Mouse (Mus musculus) erythroblast, embryonic 14.5 days (primary cell): ENCODE data around the gene Crocc2.

ENCODE experiments used
- GATA1 ChIP-seq: IDR thresholded peaks from 2 replicates; pipeline ENCODE4 v1.6.1; 2012; ENCODE audit warnings: low read length, inconsistent platforms, mixed read lengths
- TAL1 ChIP-seq: IDR thresholded peaks from 3 replicates; pipeline ENCODE4 v1.6.1; 2012; ENCODE audit warnings: low read length, inconsistent platforms, mixed read lengths

DNA sequence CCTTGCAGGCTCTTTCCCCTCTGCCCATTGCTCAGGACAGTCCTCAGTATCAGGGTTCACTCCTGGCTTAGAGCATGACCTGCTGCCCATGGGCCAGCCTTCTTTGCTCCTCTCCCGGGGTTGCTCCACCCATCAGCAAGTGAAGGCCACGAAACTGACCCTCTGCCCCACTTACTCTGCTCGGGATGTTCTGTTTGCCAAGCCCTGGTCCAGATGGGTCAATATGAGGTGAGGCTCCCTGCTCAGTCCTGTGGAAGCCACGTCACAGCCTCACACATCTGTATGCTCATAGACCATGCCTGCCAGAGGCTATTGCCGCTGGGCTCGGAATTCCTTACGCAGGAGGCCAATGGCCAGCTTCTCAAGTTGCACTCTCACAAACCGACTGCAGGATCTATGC, 40.3 kb upstream of the Crocc2 start:
- TF ChIP-seq GATA1 (no peak), TAL1 (no peak)
